Mouse (Mus musculus) left cerebral cortex, adult 6 months (tissue): ENCODE results near the gene Ccdc65. TPM values are rescaled to one million over a fixed set of nuclear protein-coding genes. Genes with fewer than 3 reads are reported as not detected.

Experiments used
- long read RNA-seq, 2 experiments: library from polyadenylated mRNA; unstranded; transcript quantifications; one replicate each; pipeline ENCODE4 v2.0.0; 2019 to 2020
- polyA plus RNA-seq: library from polyadenylated mRNA; unstranded; fragments of <200 nt; fragmentation: Nextera tagmentation; gene quantifications from 2 replicates; pipeline ENCODE4 v1.2.3, GENCODE M21; 2021

Gene Ccdc65
- polyA plus RNA-seq: 8.6 and 9.4 TPM in 2 replicates
- long read RNA-seq, experiment 1, transcript Ccdc65-201 (8 exons, 1,900 nt): major isoform, 26 of 27 reads
- long read RNA-seq, experiment 1, partial matches to known transcripts: 1 of 27 reads
- long read RNA-seq, experiment 1, other reads (novel, unspliced or antisense): 0 of 27 reads
- long read RNA-seq, experiment 2, transcript Ccdc65-201 (8 exons, 1,900 nt): major isoform, 10 of 13 reads
- long read RNA-seq, experiment 2, partial matches to known transcripts: 2 of 13 reads
- long read RNA-seq, experiment 2, other reads (novel, unspliced or antisense): 0 of 13 reads

DNA sequence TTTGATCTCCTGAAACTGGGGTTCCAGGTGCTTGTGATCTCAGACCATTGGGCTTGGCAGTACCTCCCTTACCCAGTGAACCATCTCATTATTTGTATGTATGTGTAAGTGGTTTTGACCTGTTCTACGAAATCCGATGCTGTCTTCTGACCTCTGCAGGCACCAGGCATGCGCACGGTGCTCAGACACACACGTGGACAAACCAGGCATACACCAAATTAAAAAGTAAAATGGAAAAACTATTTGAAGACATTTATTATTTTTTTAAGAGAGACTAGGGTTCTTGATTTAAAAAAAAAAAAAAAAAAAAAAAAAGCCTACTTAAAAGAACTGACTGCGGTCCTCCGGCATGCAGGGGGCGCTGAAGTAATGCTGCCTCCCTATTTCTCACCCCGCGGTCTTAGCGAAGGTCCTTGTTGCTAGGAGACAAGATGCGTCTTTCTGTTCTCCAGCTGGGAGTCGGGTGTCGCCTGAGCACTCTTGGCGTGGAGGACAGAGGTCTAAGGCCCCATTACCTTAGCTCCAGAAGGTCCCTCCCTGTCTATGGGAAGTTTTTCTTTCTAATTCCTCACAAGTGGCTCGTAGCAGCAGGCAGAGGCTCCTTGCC is at the start of gene Ccdc65:
Ccdc65 (plus strand) TSS at position 442 of the 607 bp plus-strand sequence.

DNA sequence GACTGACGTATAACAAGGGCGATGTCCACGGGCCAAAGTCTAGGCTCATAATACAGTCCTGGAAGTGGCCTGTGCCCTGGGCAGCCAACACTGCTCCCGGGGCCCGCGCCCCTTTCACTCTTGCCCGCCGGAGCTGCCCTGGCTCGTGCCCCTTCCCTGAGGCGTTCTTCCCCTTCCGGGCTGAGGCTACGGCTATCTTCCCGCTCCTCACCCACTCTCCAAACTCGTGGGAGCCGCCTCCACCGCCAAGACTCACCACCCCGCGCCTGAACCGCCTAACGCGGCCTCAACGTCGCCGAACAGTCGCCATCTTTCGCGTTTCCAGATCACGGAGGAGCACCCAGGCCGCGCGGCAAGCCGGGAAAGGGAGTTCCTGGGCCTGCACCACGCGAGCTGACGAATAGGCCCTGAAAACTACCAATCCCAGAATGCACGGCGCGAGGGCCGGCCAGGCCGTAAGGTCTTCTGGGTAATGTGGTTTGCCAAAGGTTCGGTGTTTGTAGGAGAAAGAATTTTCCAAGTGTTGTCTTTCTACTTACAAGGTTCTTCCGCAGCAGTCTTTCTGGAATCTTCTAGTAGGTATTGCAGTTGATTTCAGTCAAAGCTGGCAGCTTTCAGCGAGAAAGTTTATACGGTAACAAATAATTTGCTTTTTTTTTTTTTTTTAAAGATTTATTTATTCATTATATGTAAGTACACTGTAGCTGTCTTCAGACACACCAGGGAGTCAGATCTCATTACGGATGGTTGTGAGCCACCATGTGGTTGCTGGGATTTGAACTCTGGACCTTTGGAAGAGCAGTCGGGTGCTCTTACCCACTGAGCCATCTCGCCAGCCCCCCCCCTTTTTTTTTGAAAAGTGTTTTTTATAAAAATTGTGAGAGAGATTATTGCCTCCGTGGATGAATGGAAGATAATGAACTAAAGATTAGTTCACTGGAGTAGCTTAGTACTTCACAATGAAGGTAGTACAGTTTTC is 45.2 kb upstream of the Ccdc65 start, which contains the start of gene Ddx23:
Ddx23 (minus strand) TSS at position 328 of the 979 bp plus-strand sequence.

DNA sequence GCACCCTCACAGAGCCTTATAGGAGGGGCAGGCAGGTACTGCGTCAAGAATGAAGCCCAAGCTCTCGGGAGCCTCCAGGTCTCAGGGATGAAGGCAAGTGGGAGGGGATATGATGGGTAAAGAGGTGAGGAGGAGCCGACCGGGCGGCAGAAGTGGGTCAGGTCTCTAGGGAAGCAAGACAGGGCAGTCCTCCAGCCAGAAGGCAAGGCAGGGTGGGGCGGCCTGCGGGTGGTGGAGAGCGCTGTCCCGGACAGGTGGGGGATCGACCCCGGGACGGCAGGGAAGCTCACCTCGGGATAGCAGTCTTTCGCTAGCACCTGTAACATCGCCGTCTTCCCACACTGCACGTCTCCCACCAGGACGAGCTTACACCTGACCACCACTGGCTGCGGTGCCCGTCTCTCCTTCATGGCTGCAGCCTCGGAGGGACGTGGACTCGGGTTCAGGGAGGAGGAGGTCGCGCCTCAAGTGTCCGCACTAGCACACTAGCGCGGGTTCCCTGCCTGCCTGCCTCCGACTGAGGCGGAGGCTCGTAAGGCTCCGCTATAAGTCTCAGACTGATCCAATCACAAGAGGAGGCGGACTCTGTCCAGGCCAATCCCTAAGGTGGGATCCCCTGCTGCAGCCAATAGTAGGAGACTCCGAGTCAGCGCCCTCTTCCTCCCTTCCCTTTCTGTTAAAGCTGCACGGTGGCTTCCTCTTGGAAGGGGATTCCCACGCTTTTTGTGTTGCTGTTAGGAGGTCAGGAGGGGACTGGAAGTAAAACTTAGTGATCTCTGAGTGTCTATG is 30.9 kb upstream of the Ccdc65 start, which contains the start of gene Rnd1:
Rnd1 (minus strand) TSS at position 522 of the 789 bp plus-strand sequence.

DNA sequence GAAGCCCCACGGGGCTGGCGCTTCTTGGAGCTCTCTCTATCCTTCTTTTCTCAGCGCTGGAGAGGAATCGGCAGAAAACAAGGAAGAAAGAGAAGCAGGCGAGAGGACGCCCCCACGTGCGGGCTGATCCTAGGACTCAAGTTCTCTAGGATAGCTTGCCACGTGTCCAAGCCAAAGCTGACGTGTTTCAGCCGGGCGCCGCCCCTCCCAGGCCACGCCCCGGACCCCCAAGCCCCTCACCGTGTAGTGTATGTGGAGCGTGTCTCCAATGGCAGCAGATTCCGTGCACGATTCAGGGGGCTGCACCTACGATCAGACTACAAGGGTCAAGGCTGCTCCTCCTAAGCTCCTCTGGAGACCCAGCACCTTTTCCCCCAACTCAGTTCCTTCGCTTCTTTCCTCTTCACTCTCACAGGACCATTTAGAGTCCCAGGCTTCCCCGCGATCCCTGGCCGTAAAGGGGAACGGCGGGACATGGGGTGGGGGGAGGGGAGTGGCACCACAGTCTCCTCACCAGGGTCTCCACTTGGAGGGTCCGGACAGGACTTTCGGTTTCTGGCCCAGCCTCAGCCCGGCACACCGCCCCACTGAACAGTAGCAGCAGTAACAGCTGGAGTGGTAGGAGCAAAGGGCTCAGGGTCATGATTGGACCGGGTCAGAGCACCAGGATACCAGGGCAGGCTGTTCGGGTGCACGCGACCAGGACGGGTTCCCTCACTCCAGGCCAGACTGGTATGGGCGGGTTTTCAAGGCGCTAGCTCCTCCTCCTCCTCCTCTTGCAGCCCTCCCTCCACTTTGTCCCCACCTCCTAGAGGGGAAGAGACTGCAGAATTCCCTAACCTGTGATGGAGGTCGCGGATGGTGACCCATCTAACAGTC is 19.7 kb downstream of the Ccdc65 start, which contains the start of gene Fkbp11:
Fkbp11 (minus strand) TSS at position 756 of the 879 bp plus-strand sequence.

DNA sequence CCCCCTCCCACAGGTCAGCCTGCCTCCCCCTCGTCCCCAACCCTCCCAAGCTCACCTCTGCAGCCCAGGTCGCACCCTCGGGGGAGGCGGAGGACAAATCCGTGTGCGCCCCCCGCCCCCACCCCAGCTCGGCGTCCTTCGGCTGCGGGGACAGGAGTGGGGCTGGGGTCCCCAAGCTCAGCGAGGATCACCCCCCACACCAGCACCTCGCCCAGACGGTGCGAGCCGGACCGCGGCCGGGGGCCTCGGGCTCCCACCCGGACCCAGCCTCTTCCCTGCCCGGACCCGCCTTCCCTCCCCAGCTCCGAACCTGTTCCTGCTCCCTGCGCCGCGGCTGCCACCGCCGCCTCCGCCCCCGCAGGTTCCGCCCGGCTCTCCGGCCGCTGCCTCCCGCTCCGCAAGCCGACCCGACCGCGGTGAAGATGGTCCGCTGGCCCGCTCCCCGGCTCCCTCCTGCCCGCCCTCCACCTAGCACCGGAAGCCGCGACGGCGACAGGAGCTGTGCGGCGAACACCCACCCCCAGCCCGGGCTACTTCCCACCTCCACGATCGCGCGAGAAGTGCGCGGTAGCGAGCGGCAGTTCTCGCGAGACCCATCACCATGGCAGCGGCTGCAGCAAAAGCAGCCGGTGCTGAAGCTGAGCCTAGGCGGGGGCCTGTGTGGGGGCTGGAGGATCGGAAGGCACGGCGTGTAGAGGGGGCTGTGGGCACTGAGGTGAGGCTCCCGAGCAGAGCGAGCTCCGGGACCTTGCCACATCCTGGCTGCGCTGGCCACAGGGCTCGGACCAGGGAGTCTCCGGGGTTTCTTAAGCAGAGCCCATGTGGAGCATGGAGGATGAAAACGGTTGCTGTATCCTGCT is 54.9 kb downstream of the Ccdc65 start, which contains the start of gene Arf3:
Arf3 (minus strand) TSS at position 545 of the 860 bp plus-strand sequence.

Other genes with a start within 250 kb of the Ccdc65 start
- not detected in 2 replicates for gene OR5BS1P, start 238.3 kb upstream of the Ccdc65 start, polyA plus RNA-seq
- gene Lalba, start 225.5 kb upstream of the Ccdc65 start, polyA plus RNA-seq: not detected in 2 replicates
- gene Olfr279, start 215.8 kb upstream of the Ccdc65 start, polyA plus RNA-seq: 0.01 TPM in 1 of 2 replicates, not detected in the other
- gene Kansl2, start 173.9 kb upstream of the Ccdc65 start, polyA plus RNA-seq: 39.2 and 43.9 TPM in 2 replicates
- gene Ccnt1, start 137.3 kb upstream of the Ccdc65 start, polyA plus RNA-seq: 21.6 and 24.3 TPM in 2 replicates
- gene 4930415O20Rik, start 137.2 kb upstream of the Ccdc65 start, polyA plus RNA-seq: not detected in 2 replicates
- gene Adcy6, start 98.1 kb upstream of the Ccdc65 start, polyA plus RNA-seq: 2.3 and 3.5 TPM in 2 replicates
- 69.9 and 113 TPM in 2 replicates for gene Cacnb3, start 77.4 kb upstream of the Ccdc65 start, polyA plus RNA-seq
- 21.4 and 22.1 TPM in 2 replicates for gene Ddx23, start 45.3 kb upstream of the Ccdc65 start, polyA plus RNA-seq
- 18.2 and 20.5 TPM in 2 replicates for gene Rnd1, start 30.7 kb upstream of the Ccdc65 start, polyA plus RNA-seq
- 3.7 and 4.3 TPM in 2 replicates for gene Fkbp11, start 20.0 kb downstream of the Ccdc65 start, polyA plus RNA-seq
- 83.7 and 260 TPM in 2 replicates for gene Arf3, start 55.0 kb downstream of the Ccdc65 start, polyA plus RNA-seq
- 0.10 TPM in 1 of 2 replicates, not detected in the other for gene Wnt10b, start 69.9 kb downstream of the Ccdc65 start, polyA plus RNA-seq
- 0.93 and 1.6 TPM in 2 replicates for gene Wnt1, start 81.7 kb downstream of the Ccdc65 start, polyA plus RNA-seq
- gene Ddn, start 101.3 kb downstream of the Ccdc65 start, polyA plus RNA-seq: 59.9 and 75.6 TPM in 2 replicates
- gene Prkag1, start 123.3 kb downstream of the Ccdc65 start, polyA plus RNA-seq: 67.4 and 70.2 TPM in 2 replicates
- 9.8 and 13.0 TPM in 2 replicates for gene Kmt2d, start 163.0 kb downstream of the Ccdc65 start, polyA plus RNA-seq
- gene Rhebl1, start 186.3 kb downstream of the Ccdc65 start, polyA plus RNA-seq: 9.0 and 9.2 TPM in 2 replicates
- gene Dhh, start 190.3 kb downstream of the Ccdc65 start, polyA plus RNA-seq: 0.10 and 0.11 TPM in 2 replicates
- gene Lmbr1l, start 210.0 kb downstream of the Ccdc65 start, polyA plus RNA-seq: 1.4 and 1.8 TPM in 2 replicates
- 1,314 and 1,433 TPM in 2 replicates for gene Tuba1b, start 226.4 kb downstream of the Ccdc65 start, polyA plus RNA-seq
- gene Gm49450, start 245.3 kb downstream of the Ccdc65 start, polyA plus RNA-seq: not detected in 2 replicates
- 2,725 and 3,450 TPM in 2 replicates for gene Tuba1a, start 245.5 kb downstream of the Ccdc65 start, polyA plus RNA-seq